Mouse (Mus musculus) hindbrain, embryonic 10.5 days (tissue): ENCODE measurements at regions not wholly inside any gene's neighbourhood (a gene's known extent, or its start where the extent isn't known, plus 50 kb on each side); places are given as distances from the start of the nearest gene placed in this dataset.

ENCODE experiments used
- DNase-seq: peaks from one replicate; pipeline ENCODE4 v3.0.0-alpha.2; 2017; ENCODE audit warnings: low spot score
- H3K27ac ChIP-seq: fragments of 300-500 bp; sonication (generic); 2 replicates; pipeline ENCODE4 v1.5.1; 2016; ENCODE audit warnings: mild to moderate bottlenecking, moderate library complexity
- H3K27me3 ChIP-seq: fragments of 300-500 bp; sonication (generic); 2 replicates; pipeline ENCODE4 v1.6.1; 2016; ENCODE audit warnings: mild to moderate bottlenecking; ENCODE audit not compliant: poor library complexity, insufficient read depth, severe bottlenecking
- H3K36me3 ChIP-seq: fragments of 300-500 bp; sonication (generic); 2 replicates; pipeline ENCODE4 v1.6.1; 2016; ENCODE audit warnings: mild to moderate bottlenecking, moderate library complexity
- H3K4me1 ChIP-seq: fragments of 300-500 bp; sonication (generic); replicated peaks from 2 replicates; pipeline ENCODE4 v1.6.1; 2016; ENCODE audit warnings: mild to moderate bottlenecking
- H3K4me3 ChIP-seq: fragments of 300-500 bp; sonication (generic); 2 replicates; pipeline ENCODE4 v1.5.1; 2016; ENCODE audit warnings: mild to moderate bottlenecking, moderate library complexity
- H3K9me3 ChIP-seq: fragments of 300-500 bp; sonication (generic); 2 replicates; pipeline ENCODE4 v1.6.1; 2016; ENCODE audit warnings: mild to moderate bottlenecking, moderate library complexity
- WGBS: fragments of 180-500 bp; shearing (Covaris S2); methylation state at CpG from one replicate; pipeline ENCODE4 v1.1.7; 2016; 5-methylcytosine and 5-hydroxymethylcytosine counted together

DNA sequence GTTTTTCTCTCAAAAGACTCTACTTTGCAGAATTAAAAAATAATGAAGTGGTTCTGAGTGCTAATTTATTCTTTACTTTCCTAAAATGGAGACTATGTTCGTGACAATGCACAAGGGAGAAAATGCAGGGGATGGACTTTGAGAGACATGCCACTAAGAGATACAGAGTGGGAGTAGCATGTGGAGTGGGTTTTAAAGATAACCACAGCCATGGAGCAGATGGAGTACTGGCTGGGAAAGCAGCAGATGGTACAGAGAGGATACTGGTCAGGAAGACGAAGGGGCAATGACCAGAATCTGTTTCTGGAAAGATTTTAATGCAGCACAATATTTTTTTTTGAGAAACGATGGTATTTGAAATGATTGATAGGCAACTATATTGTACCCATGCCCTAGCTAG lies 416.7 kb downstream of the Chl1 start:
- Histone ChIP-seq H3K27me3 (no peaks in the 10 kb centered on the region), H3K36me3 (no peaks in the 10 kb centered on the region), H3K9me3 (no peaks in the 10 kb centered on the region), H3K4me3 (no peak overlapping the region), H3K27ac (no peak overlapping the region), H3K4me1 (no peaks in the 10 kb centered on the region)
- no peak for DNase-seq
- 81% methylated on average over 3 of the region's 3 CpGs for WGBS

- H3K27ac ChIP-seq: no peak overlapping the region
These were observed 430.0 kb downstream of the Chl1 start for GRCm38 (mm10) chr6:103940345-103940744.

DNA sequence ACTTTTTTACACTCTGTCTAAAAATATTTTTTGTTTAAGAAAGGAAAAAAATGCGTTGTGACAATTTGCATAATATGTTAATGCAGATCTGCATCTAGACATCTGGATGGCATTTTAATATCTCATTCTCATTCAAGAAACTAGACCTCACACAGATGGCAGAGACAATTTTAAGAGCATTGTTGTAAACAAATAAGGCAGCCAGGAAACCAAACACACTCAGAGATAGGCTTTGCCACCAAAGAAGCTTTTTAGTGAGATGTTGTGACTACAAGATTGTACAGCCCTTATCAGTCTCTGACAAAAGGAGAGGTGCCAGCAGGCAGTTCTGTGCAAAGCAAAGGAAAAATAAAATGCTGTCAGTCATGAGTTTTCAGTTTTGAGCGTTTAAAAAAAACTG lies 434.0 kb downstream of the Chl1 start:
- Histone ChIP-seq H3K4me1 (no peaks in the 10 kb centered on the region), H3K27me3 (no peaks in the 10 kb centered on the region), H3K9me3 (no peaks in the 10 kb centered on the region), H3K4me3 (no peak overlapping the region), H3K27ac (no peak overlapping the region), H3K36me3 (no peaks in the 10 kb centered on the region)
- 75% methylated on average over 2 of the region's 2 CpGs for WGBS
- no peak for DNase-seq

More at GRCm38 (mm10) chr6:103940345-103940744, 430.0 kb downstream of the Chl1 start:
- Histone ChIP-seq H3K27me3 (no peaks in the 10 kb centered on the region), H3K9me3 (no peaks in the 10 kb centered on the region), H3K36me3 (no peaks in the 10 kb centered on the region), H3K4me3 (no peak overlapping the region), H3K4me1 (no peaks in the 10 kb centered on the region)
- WGBS: 89% methylated on average over 5 of the region's 5 CpGs
- DNase-seq: no peak

- no peak for DNase-seq
- no peaks in the 10 kb centered on the region for H3K9me3 ChIP-seq
- no peaks in the 10 kb centered on the region for H3K36me3 ChIP-seq
- H3K27me3 ChIP-seq: no peaks in the 10 kb centered on the region
- no peak overlapping the region for H3K27ac ChIP-seq
- H3K4me1 ChIP-seq: no peaks in the 10 kb centered on the region
- WGBS: 91% methylated on average over 3 of the region's 3 CpGs
- no peak overlapping the region for H3K4me3 ChIP-seq
These were observed 437.1 kb downstream of the Chl1 start for GRCm38 (mm10) chr6:103947474-103947873.

DNA sequence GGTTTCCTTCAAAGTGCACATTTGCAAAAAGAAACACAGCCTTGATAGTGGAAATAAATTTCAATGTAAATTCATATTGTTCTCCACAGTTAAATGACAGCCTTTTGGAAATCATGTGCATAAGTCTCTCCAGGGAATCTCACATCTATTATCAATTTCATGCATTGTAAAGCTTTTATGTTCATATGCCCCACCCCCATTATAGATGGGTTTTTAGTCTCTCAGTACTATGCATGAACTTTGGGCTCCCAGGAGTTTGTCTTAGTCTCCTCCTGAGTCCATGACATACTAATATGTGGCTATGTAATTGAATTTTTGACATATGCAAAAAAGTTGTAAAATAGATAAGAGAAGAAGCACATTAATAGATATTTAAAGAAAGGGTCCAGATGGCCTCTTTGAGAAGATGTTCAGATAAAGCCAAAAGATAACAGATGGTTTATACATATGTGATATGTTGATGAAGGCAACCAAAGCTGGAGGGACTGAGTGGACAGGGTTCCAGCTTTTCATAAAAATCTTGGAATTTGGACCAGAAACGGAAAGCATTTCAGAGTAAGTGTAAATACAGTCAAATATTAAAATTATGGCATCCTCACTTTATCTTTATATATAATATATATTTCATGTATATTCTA lies 442.9 kb downstream of the Chl1 start:
- H3K4me1 ChIP-seq: 0 out of 2 replicates have a peak, but pooled peaks cover 5% of the 10 kb centered on the region
- no peak for DNase-seq
- H3K4me3 ChIP-seq: no peak overlapping the region
- no peak overlapping the region for H3K27ac ChIP-seq
- no peaks in the 10 kb centered on the region for H3K36me3 ChIP-seq
- 81% methylated on average over 1 of the region's 1 CpGs for WGBS
- H3K9me3 ChIP-seq: no peaks in the 10 kb centered on the region
- H3K27me3 ChIP-seq: no peaks in the 10 kb centered on the region

GRCm38 (mm10) chr6:103959002-103959401 lies 448.6 kb downstream of the Chl1 start:
- Histone ChIP-seq H3K36me3 (no peaks in the 10 kb centered on the region), H3K9me3 (no peaks in the 10 kb centered on the region), H3K4me1 (0 out of 2 replicates have a peak, but pooled peaks cover 5% of the 10 kb centered on the region), H3K4me3 (no peak overlapping the region), H3K27me3 (no peaks in the 10 kb centered on the region), H3K27ac (no peak overlapping the region)
- DNase-seq: no peak
- 93% methylated on average over 2 of the region's 2 CpGs for WGBS

DNA sequence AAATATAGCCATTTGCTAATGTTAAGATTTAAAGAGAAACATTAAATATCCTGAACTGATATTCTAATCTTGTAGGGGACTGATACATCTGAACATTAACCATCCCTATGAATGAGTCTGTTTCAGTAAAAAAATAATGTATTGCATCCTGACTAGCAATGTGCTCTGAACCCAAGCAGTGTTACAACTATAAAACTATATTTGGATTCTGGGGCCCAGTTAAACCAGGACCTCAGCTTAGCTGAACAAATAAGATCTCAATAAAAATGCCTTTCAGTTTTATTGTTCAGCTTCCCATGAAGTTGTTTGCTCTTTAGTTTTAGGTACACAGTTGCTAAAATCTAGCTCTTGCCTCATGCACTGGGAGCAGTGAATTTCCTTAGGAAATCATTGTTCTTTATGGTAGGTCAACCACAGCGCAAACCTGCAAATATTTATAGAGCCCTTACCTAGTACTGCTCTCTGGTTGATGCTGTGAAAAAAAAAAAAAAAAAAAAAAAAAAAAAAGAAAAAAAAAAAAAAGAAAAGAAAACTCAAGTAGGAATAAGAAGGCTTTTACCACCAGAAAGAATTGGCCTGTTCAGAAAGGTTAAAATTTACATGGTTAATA lies 457.5 kb downstream of the Chl1 start:
- Histone ChIP-seq H3K27ac (no peak overlapping the region), H3K4me1 (no peaks in the 10 kb centered on the region), H3K27me3 (no peaks in the 10 kb centered on the region), H3K36me3 (no peaks in the 10 kb centered on the region), H3K9me3 (no peaks in the 10 kb centered on the region), H3K4me3 (no peak overlapping the region)
- DNase-seq: no peak
- WGBS: 91% methylated on average over 1 of the region's 1 CpGs

DNA sequence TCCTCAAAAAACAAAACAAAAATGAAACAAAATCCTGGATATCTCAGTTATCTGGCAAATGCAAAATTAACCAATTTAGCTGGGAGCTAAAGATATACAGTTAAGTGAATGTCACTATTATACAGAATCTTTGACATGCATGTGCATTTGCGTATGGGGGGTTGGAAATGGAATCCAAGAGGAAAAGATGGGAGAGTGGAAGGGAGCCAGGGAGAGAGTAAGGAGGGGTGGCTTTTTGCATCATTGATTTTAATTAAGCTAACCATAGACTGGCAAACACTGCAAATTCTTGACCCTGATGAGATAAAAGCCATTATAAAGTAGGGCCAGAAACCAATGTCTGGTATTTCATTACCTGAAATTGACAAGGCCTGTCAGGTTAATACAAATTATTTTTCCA lies 488.8 kb downstream of the Chl1 start:
- DNase-seq: no peak
- no peak overlapping the region for H3K4me3 ChIP-seq
- no peaks in the 10 kb centered on the region for H3K4me1 ChIP-seq
- H3K27ac ChIP-seq: no peak overlapping the region
- no peaks in the 10 kb centered on the region for H3K9me3 ChIP-seq
- no peaks in the 10 kb centered on the region for H3K27me3 ChIP-seq
- H3K36me3 ChIP-seq: no peaks in the 10 kb centered on the region
- 76% methylated on average over 1 of the region's 1 CpGs for WGBS

DNA sequence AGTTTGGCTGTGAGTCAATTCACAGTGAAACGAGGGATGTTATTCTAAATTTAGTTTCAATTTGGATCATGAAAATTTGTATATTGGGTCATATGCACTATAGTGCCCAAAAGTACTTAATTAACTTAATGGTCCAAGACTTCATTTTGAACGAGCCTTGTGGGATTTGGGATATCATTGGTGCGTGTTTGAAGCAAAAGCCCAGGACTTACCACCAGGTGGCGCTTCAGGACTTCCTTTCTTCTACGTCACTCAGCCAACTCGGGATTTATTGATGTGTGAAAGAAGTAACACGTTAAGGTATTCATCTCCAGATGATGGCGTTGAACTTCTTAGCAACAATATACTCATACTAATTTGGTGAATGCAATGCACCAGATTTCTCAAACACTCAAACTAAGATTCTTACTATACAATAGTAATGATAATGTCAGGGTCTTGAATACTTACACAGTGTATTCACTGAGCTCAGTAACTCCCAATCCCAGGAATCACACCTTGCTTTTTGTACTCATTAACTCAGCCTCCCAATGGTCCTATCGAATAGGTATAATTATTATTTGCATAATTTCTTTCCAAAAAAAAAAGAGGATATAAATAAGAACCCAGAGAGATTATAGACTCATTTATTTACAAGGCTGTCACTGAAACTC lies 464.0 kb upstream of the Cntn6 start:
- no peaks in the 10 kb centered on the region for H3K27me3 ChIP-seq
- WGBS: 11% methylated on average over 9 of the region's 9 CpGs
- no peak overlapping the region for H3K4me3 ChIP-seq
- H3K27ac ChIP-seq: no peak overlapping the region
- no peaks in the 10 kb centered on the region for H3K4me1 ChIP-seq
- DNase-seq: peak; percentile 71
- no peaks in the 10 kb centered on the region for H3K36me3 ChIP-seq
- no peaks in the 10 kb centered on the region for H3K9me3 ChIP-seq

GRCm38 (mm10) chr6:104038853-104039252 lies 453.7 kb upstream of the Cntn6 start:
- H3K9me3 ChIP-seq: no peaks in the 10 kb centered on the region
- no peaks in the 10 kb centered on the region for H3K4me1 ChIP-seq
- H3K4me3 ChIP-seq: no peak overlapping the region
- no peaks in the 10 kb centered on the region for H3K36me3 ChIP-seq
- H3K27me3 ChIP-seq: no peaks in the 10 kb centered on the region
- H3K27ac ChIP-seq: no peak overlapping the region
- DNase-seq: no peak

GRCm38 (mm10) chr6:104040450-104040849 lies 452.1 kb upstream of the Cntn6 start:
- Histone ChIP-seq H3K4me3 (no peak overlapping the region), H3K27ac (no peak overlapping the region), H3K4me1 (no peaks in the 10 kb centered on the region), H3K27me3 (no peaks in the 10 kb centered on the region), H3K36me3 (no peaks in the 10 kb centered on the region), H3K9me3 (no peaks in the 10 kb centered on the region)
- no peak for DNase-seq
- 86% methylated on average over 2 of the region's 2 CpGs for WGBS

GRCm38 (mm10) chr6:104055996-104056395 lies 436.6 kb upstream of the Cntn6 start:
- no peak for DNase-seq
- WGBS: 98% methylated on average over 1 of the region's 1 CpGs

GRCm38 (mm10) chr6:104061692-104062263 lies 430.8 kb upstream of the Cntn6 start:
- no peak for DNase-seq
- no peak overlapping the region for H3K27ac ChIP-seq
- H3K9me3 ChIP-seq: no peaks in the 10 kb centered on the region
- no peaks in the 10 kb centered on the region for H3K27me3 ChIP-seq
- H3K4me3 ChIP-seq: no peak overlapping the region
- H3K4me1 ChIP-seq: no peaks in the 10 kb centered on the region
- no peaks in the 10 kb centered on the region for H3K36me3 ChIP-seq

More at GRCm38 (mm10) chr6:104055996-104056395, 436.6 kb upstream of the Cntn6 start:
- H3K4me1 ChIP-seq: no peaks in the 10 kb centered on the region
- no peaks in the 10 kb centered on the region for H3K36me3 ChIP-seq
- no peaks in the 10 kb centered on the region for H3K27me3 ChIP-seq
- no peak overlapping the region for H3K27ac ChIP-seq
- H3K9me3 ChIP-seq: no peaks in the 10 kb centered on the region
- no peak overlapping the region for H3K4me3 ChIP-seq
